Comparison of ENCODE assay signal across 36 mouse cellular contexts in genomic region chr6:18894142-18894541, GRCm38 (mm10). TPM values are rescaled to one million over a fixed set of nuclear protein-coding genes. Genes with fewer than 3 reads are reported as not detected.
"Had no signal": no experiment of that assay in that cellular context is flagged by ENCODE, and none has a peak within 500 bp of the region (broad histone marks: within the 10 kb centered on the region; RNA-seq: fewer than 3 reads in every experiment).

No protein-coding gene starts in this region.

- ATAC-seq: forebrain, embryonic 16.5 days; hindbrain, postnatal 0 days; intestine, embryonic 16.5 days; liver, embryonic 12.5 days had no signal

- H3K27me3 ChIP-seq: heart, embryonic 13.5 days; heart, embryonic 15.5 days; hindbrain, embryonic 13.5 days; hindbrain, embryonic 15.5 days; limb, embryonic 13.5 days; limb, embryonic 15.5 days; liver, embryonic 12.5 days had no signal

- H3K36me3 ChIP-seq: heart, embryonic 13.5 days; heart, embryonic 15.5 days; hindbrain, embryonic 13.5 days; hindbrain, embryonic 15.5 days; limb, embryonic 13.5 days; limb, embryonic 15.5 days; liver, embryonic 12.5 days had no signal

- DNase-seq: gastrocnemius, postnatal 14 days; gastrocnemius, postnatal 36 days; heart, adult 11 months; heart, adult 2 months; heart, postnatal 14 days; heart, postnatal 36 days; kidney, adult 18-20 months; kidney, adult 8-10 months; kidney, postnatal 14 days; kidney, postnatal 36 days; layer of hippocampus, postnatal 36 days; left cerebral cortex, postnatal 4 days had no signal

- H3K9me3 ChIP-seq: heart, embryonic 13.5 days; heart, embryonic 15.5 days; hindbrain, embryonic 13.5 days; hindbrain, embryonic 15.5 days; limb, embryonic 13.5 days; limb, embryonic 15.5 days; liver, embryonic 12.5 days had no signal

- H3K4me1 ChIP-seq: heart, embryonic 13.5 days; heart, embryonic 15.5 days; hindbrain, embryonic 13.5 days; hindbrain, embryonic 15.5 days; limb, embryonic 13.5 days; limb, embryonic 15.5 days; liver, embryonic 12.5 days had no signal

- H3K9ac ChIP-seq: heart, embryonic 13.5 days; heart, embryonic 15.5 days; hindbrain, embryonic 13.5 days; hindbrain, embryonic 15.5 days; limb, embryonic 13.5 days; limb, embryonic 15.5 days; liver, embryonic 12.5 days had no signal

- H3K27ac ChIP-seq: heart, adult 2 months; heart, embryonic 13.5 days; heart, embryonic 15.5 days; hindbrain, embryonic 13.5 days; hindbrain, embryonic 15.5 days; hindbrain, postnatal 0 days; limb, embryonic 13.5 days; limb, embryonic 15.5 days; liver, embryonic 12.5 days had no signal

- H3K4me2 ChIP-seq: heart, embryonic 11.5 days; heart, embryonic 13.5 days; heart, embryonic 15.5 days; hindbrain, embryonic 13.5 days; hindbrain, embryonic 15.5 days; limb, embryonic 13.5 days; limb, embryonic 15.5 days; liver, embryonic 12.5 days had no signal

- H3K4me3 ChIP-seq: heart, adult 2 months; heart, embryonic 13.5 days; heart, embryonic 15.5 days; hindbrain, embryonic 13.5 days; hindbrain, embryonic 15.5 days; limb, embryonic 13.5 days; limb, embryonic 15.5 days; liver, embryonic 12.5 days had no signal

RNA-seq across cellular contexts. Expression of gene Ankrd7, which starts 28.0 kb away (rescaled TPM):
- total RNA-seq: gastrocnemius, adult 18-20 months; gastrocnemius, adult 8-10 months; gastrocnemius, postnatal 14 days; gastrocnemius, postnatal 36 days; heart, adult 2 months; heart, postnatal 14 days; heart, postnatal 36 days; hematopoietic stem cell, adult 5-6 weeks; hindbrain, postnatal 0 days; layer of hippocampus, adult 18-20 months; layer of hippocampus, postnatal 10 days; layer of hippocampus, postnatal 36 days; left cerebral cortex, adult 18-20 months; left cerebral cortex, postnatal 14 days; left cerebral cortex, postnatal 4 days; liver, adult 2 months had no signal
- polyA plus RNA-seq: gonadal fat pad, adult 2 months; heart, adult 2 months; heart, embryonic 13.5 days; heart, embryonic 15.5 days; heart, postnatal 0 days; hindbrain, embryonic 13.5 days; hindbrain, postnatal 0 days; intestine, embryonic 14.5 days; intestine, embryonic 16.5 days; kidney, embryonic 14.5 days; large intestine, adult 2 months; liver, adult 2 months had no signal
